Mouse (Mus musculus) telencephalon, adult 2 months (tissue): ENCODE data around the gene Dnah11.
"Not testable (repeated sequence)": the region's sequence is repeated elsewhere in the genome, so short reads cannot be mapped to it uniquely, and the experiment has no call there.

Experiments used
- DNase-seq: peaks from one replicate; pipeline ENCODE4 v3.0.0-alpha.2; 2011; ENCODE audit warnings: low read depth, low spot score

Dnah11 gene

DNA sequence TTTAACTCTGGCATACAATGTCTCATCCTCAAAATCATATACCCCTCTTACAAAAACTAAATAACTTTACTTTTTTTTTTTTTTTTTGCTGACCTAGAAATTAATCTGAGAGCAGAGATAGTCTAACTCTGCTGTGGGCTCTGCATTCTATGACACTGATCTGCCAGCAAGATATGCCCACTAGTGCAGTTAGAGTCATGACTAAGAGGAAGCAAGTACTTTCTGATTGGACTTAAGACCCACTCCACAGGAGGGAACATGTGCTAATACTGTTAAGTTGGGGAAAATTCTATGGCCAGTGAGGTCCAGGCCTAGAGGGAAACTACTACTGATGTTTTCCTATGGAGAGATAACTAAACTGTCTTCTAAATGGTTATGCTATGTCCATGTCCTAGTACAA lies 225.1 kb downstream of the Dnah11 start:
- DNase-seq: no peak

- no peak for DNase-seq
Observed at GRCm38 (mm10) chr12:117962698-117963097, 236.1 kb downstream of the Dnah11 start.

DNA sequence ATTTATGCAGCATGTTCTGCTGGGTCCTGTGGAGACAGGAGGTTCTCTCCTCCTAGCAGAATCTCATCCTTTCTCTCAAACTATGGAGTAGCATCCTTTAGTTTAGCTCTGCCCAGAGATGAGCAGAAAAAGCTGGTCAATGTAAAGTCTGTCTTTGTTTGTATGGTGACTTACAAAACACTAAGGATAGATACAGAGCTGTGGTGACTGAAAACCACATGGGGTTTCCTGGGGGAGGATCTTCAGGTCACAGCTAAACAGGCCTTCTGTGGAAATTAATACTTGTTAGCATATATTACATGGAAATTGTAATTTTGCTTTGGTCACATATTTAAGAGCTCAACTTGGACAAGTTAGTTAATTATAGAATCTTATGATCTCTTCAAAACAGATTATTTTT lies 239.6 kb downstream of the Dnah11 start:
- no peak for DNase-seq

DNA sequence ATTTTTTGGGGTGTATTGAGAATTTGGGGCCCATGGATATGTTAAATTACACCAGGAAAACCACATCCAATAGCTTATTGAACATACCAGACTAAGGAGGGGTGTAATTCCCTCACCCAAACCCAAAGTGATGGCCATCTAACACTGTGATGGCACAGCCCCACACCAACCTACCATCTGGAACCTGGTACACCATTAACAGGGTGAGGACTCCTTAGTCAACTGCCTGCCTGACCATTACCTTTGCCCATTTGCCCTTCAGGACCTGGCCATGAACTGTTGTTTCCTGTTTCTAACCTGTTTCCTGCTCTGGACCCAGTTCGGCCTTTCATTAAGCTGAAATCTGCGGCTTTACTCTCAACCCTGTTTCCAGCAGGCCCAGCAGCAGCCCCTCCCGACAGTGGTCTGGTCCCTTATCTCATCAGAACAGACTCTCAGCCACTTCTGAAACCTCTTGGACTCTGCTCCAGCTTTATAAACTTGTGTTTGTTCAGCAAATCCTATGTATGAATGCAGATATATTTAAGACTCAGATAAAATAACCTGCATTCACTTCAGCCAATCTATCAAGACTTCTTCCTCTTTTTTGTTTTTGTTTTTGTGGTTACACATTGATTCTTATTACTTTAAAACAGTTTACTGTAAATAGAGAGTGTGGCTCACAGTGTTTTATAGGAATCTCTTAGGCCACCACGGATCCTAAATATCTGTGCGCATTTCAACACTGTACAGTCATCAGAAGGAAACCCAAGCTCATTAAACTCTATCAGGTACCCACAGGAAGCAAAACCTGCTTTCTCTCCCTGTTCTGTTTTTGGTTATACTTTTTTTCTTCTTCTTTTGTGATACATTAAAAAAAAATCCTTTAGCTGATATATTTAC lies 251.8 kb downstream of the Dnah11 start:
- DNase-seq: no peak

DNA sequence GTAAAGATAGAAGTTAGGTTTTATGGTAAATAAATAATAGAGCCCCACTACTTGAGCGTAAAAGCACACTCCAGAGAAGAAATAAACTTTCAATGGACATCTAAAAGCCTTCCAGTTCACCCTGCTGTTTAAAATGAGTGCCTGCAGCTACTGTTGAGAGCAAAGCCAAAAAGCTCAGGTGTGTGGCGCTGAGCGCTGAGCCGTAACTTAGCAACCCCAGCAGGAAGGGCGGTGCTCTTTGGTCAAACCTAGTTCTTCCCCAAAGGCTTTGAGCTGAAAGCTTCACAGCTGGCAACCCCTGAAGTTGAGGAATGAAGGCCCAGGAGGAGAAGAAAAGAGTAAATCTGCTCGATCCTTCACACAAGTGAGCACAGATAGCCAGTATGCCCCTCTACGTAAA lies 256.9 kb downstream of the Dnah11 start:
- DNase-seq: peak; percentile 2

DNA sequence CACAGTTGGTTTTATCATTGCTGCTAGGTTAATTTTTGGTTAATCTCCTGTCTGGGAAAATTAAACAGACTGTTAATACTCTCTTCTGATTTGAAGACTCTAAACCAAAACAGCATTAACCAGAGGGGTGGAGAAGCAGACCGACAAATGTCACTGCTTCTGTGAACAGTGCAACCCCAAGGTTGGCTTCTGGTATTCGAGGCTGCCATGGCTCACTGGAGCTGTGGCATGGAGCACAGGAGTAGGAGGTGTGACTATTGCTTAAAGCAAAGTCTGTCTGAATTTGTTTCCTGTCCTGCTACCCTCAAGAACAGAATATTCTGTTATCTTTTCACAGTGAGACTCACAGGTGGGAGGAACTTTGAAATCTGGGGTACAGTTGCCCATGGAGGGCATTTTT lies 260.6 kb downstream of the Dnah11 start:
- DNase-seq: no peak

DNA sequence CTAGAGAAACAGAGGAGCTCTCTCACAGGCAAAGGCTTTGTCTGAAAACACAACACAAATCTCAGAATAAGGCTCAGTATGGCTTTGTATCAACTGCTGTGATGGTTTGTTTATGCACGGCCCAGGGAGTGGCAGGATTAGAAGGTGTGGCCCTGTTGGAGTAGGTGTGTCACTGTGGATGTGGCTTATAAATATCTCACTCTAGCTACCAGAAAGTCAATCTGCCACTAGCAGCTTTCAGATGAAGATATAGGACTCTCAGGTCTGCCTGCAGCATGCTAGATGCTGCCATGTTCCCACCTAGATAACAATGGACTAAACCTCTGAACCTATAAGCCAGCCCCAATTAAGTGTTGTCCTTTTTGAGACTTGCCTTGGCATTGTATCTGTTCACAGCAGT lies 266.8 kb downstream of the Dnah11 start:
- no peak for DNase-seq

- DNase-seq: no peak
Observed at GRCm38 (mm10) chr12:117929768-117930167, 269.1 kb downstream of the Dnah11 start.

DNA sequence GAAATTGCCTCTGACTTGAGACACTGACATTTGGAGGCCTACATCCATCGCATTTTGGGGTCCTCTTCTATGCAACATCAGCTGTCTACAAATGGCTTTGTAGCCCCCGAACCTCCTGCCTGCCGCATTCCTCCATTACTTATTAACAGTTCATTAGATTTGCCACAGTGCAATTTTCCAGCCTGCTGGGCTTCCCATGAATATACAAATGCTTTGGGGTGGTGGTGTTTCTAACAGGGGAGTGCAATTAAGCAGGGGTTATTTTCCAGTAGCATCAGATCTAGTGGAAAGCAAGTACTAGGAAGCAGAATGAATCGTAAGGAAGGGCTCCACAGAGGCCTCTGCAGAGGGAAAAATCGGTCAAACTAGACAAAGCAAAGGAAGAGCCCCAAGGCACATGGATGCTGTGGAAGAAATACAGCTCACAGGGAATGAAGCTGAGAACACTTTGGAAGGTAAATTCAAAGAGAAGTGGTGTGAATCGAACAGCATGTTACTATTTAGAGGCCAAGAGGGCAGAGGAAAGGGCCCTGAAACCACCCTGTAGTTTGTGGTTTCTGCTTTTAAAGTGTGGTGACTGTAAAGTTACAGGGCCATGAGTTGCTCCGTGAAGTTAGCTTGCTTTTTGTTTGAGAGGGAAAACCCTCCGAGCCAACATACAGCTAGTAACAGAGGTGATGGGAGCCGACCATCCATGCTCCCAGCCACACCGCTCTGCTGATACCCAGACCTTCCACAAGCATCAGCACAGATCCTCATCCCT lies 282.8 kb downstream of the Dnah11 start:
- no peak for DNase-seq

- DNase-seq: no peak
Observed at GRCm38 (mm10) chr12:117914613-117915245, 284.1 kb downstream of the Dnah11 start.

- no peak for DNase-seq
Observed at GRCm38 (mm10) chr12:117911396-117911795, 287.4 kb downstream of the Dnah11 start.

DNA sequence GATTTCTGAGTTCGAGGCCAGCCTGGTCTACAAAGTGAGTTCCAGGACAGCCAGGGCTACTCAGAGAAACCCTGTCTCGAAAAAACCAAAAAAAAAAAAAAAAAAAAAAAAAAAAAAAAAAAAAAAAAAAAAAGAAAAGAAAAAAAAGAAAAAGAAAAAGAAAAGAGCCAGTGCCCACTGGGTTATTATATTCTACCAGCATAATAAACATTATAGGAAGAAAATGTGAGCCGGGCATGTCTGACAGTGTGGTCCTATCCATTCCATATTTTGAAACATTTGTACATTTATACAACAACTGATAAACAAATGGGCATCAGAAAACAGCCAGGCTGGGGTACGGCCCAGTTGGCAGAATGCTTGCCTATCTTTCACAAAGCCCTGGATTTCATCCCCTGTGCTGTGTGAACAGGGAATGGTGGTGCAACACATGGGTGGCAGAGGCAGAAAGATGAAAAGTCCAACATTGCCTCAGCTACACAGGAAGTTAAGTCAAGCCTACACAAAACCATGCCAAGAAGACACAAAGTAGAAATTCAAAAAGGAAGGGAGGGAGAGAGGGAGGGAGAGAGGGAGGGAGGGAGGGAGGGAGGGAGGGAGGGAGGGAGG lies 293.5 kb downstream of the Dnah11 start:
- DNase-seq: not testable (repeated sequence)

DNA sequence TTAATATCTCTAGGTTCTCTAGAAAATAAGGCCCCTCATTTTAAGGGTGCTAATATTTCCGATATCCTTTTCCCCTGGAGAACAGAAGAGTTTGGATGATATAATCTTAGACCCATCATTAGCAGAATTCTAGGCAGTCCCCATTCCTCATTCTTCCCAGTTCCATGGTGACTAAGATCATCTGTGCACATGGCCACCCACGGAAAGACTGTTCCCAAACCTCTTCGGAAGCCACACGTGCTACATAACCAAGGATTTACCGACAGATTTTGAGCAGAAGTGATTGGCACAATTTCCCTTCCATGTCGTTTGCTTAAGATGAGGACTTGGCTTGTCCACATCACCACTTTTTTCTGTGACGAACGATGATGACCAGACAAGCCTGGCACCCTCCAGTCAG lies 295.2 kb downstream of the Dnah11 start:
- DNase-seq: peak; percentile 50

DNA sequence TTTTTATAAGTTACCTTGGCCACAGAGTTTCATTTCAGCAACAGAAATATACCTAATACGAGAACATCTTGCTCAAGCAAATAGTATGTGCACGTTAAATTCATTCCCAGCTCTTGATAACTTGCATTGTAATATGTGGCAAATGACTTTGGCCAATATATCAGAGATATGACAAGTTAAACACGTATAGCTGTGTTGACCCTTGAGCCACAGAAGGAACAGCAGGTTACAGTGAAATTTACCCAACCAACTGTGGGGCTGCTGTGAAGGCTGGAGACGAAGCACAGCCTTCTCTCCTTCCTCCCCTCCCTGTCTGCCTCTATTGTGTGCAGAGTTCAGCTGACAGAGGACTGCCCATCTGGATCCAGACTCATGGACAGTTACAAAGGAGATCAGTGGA lies 297.5 kb downstream of the Dnah11 start:
- not testable (repeated sequence) for DNase-seq

- DNase-seq: not testable (repeated sequence)
Observed at GRCm38 (mm10) chr12:117900798-117901197, 298.0 kb downstream of the Dnah11 start.

DNA sequence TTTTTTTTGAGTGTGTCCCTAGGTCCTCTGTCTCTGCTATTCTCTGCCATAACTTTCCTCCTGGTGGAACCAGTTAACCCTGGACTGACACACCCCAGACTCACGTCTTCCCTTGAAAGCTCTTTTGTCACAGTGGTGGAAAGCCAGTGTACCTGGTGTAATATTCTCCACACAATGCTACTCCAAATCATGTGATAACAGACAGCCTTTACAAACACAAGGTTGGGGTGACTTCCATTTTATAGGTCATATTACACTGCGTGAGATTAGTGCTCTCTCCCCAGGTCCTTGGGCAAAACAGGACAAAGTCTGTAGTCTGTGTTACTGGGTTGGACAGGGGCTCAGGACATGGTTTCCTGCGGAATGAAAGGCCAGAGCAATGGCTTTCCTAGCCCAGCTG lies 311.4 kb downstream of the Dnah11 start:
- no peak for DNase-seq

- DNase-seq: no peak
Observed at GRCm38 (mm10) chr12:117884627-117885026, 314.2 kb downstream of the Dnah11 start.

DNA sequence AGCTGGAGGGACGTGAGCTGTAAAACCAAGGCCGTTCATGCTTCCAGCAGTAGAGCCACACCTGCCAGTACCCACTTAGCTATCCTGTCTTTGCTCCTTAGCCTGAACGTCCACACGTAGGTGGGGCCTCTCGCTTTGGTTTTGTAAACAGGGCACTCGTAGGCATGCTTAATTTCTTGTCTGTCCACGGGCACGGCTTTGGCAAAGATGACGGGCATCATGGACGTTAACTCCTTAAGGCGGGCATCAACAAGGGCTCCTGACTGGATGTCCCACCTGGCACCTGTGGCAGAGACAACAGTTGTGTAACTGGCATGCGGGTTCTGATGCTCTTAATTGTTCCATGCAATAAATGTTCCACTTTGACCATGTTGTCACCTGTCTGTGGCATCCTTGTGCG lies 320.5 kb downstream of the Dnah11 start:
- DNase-seq: no peak

DNA sequence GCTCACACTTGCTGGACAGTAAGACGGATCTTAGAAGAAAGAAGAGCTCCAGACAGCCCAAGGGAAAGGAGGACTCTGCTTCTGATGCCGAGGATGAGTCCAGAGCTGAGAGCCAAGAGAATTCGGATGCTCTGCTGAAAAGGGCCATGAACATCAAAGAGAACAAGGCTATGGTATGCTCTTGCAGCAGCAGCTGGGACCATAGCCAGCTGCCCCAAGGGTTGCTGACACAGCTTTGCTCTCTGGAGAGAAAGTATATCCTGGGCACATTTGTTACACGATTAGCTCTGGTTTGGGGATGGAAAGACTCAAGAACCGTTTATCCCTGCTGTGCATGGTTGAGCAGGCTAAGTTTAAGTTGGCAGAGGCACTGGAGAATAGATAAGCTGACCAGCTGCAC lies 326.6 kb downstream of the Dnah11 start:
- DNase-seq: no peak

GRCm38 (mm10) chr12:117867708-117868564 lies 330.9 kb downstream of the Dnah11 start:
- peak; percentile 11 for DNase-seq

DNA sequence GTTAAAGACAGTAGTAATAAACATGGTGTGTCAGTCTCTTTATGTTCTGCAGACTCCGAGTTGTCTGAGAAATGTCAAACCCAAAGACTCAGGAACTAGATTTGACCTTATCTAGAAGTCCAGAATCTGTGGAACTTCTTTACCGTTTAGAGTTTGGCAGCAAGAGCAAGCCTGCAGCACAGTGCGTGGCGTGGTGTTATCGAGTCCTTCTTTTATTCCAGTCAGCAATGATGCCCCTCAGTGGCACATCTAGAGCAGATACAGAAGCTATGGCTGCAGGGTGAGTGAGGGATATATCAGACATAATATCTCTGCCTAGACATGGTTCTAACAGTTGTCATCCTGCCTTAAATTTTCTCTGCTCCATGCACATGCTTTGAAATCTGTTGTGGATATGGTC lies 336.2 kb downstream of the Dnah11 start:
- DNase-seq: no peak
